26 mouse cellular contexts compared by ENCODE assay signal in genomic region chr19:53813576-53813975, GRCm38 (mm10).
"Had no signal": no experiment of that assay in that cellular context is flagged by ENCODE, and none has a peak within 500 bp of the region (broad histone marks: within the 10 kb centered on the region; RNA-seq: fewer than 3 reads in every experiment).

No protein-coding gene starts in this region.

- H3K4me3 ChIP-seq: gastrocnemius, adult 2 months; heart, embryonic 12.5 days; hindbrain, embryonic 10.5 days; hindbrain, embryonic 12.5 days; intestine, embryonic 15.5 days; layer of hippocampus, adult 2 months; limb, embryonic 12.5 days; liver, embryonic 13.5 days; liver, embryonic 15.5 days had no signal

- H3K27ac ChIP-seq: gastrocnemius, adult 2 months; hindbrain, embryonic 10.5 days; hindbrain, embryonic 12.5 days; hindbrain, embryonic 14.5 days; intestine, embryonic 15.5 days; layer of hippocampus, adult 2 months; limb, embryonic 12.5 days; liver, embryonic 13.5 days; liver, embryonic 15.5 days had no signal

- H3K27me3 ChIP-seq: heart, embryonic 12.5 days; hindbrain, embryonic 12.5 days; intestine, embryonic 15.5 days; limb, embryonic 12.5 days; liver, embryonic 13.5 days; liver, embryonic 15.5 days had no signal

- H3K36me3 ChIP-seq: hindbrain, embryonic 10.5 days; hindbrain, embryonic 12.5 days; intestine, embryonic 15.5 days; limb, embryonic 12.5 days; liver, embryonic 13.5 days had no signal

- DNase-seq: gastrocnemius, adult 2 months; gastrocnemius, postnatal 10 days; gastrocnemius, postnatal 25 days; heart, postnatal 4 days; kidney, adult 18-20 months; kidney, adult 8-10 months; kidney, postnatal 10 days; kidney, postnatal 25 days; layer of hippocampus, adult 9-11 months; layer of hippocampus, postnatal 36 days; left cerebral cortex, postnatal 4 days; liver; liver, embryonic 13.5 days had no signal

- ATAC-seq: forebrain, embryonic 16.5 days; hindbrain, embryonic 16.5 days; inflammation-experienced regulatory T-cells, adult 6 months; intestine, embryonic 15.5 days; intestine, postnatal 0 days had no signal

- H3K9me3 ChIP-seq: heart, embryonic 12.5 days; hindbrain, embryonic 10.5 days; hindbrain, embryonic 12.5 days; intestine, embryonic 15.5 days; limb, embryonic 12.5 days; liver, embryonic 13.5 days; liver, embryonic 15.5 days had no signal

- H3K9ac ChIP-seq: heart, embryonic 12.5 days; hindbrain, embryonic 12.5 days; hindbrain, embryonic 14.5 days; intestine, embryonic 15.5 days; limb, embryonic 12.5 days; liver, embryonic 13.5 days; liver, embryonic 15.5 days had no signal

- H3K4me2 ChIP-seq: heart, embryonic 12.5 days; hindbrain, embryonic 12.5 days; hindbrain, embryonic 14.5 days; intestine, embryonic 15.5 days; limb, embryonic 12.5 days; liver, embryonic 11.5 days; liver, embryonic 13.5 days; liver, embryonic 15.5 days had no signal

- H3K4me1 ChIP-seq: hindbrain, embryonic 12.5 days had no signal
